Mouse (Mus musculus) layer of hippocampus, adult 18-20 months (tissue): ENCODE results near the gene Tox3. TPM values are rescaled to one million over a fixed set of nuclear protein-coding genes. Genes with fewer than 3 reads are reported as not detected.

ENCODE experiments used
- DNase-seq, 2 experiments: peaks; one replicate each; pipeline ENCODE4 v3.0.0; 2022; ENCODE audit warnings: low spot score in 2 of 2
- long read RNA-seq: library from polyadenylated mRNA; stranded (forward); transcript quantifications from one replicate; pipeline ENCODE4 v2.0.0, GENCODE M21; 2021
- total RNA-seq, 2 experiments: library from RNA; stranded (reverse); gene quantifications; 2 replicates each; pipeline ENCODE4 v1.2.3; 2021

Gene Tox3
- 10 to 100 TPM; 12.8 to 14.9 TPM for total RNA-seq
- long read RNA-seq, partial matches to known transcripts: 2 of 10 reads
- long read RNA-seq, other reads (novel, unspliced or antisense): 7 of 10 reads

- DNase-seq: no peak
These were observed at the start of gene Tox3 for GRCm38 (mm10) chr8:90348178-90348925. TSS of gene Tox3 (minus strand) at chr8:90348343.

- DNase-seq: no peak
These were observed 44.5 kb upstream of the Tox3 start for GRCm38 (mm10) chr8:90392643-90393042.

- DNase-seq: no peak
These were observed 43.4 kb upstream of the Tox3 start for GRCm38 (mm10) chr8:90391483-90392074.

- no peak for DNase-seq
These were observed 42.7 kb upstream of the Tox3 start for GRCm38 (mm10) chr8:90390827-90391226.

GRCm38 (mm10) chr8:90379064-90379463 lies 30.9 kb upstream of the Tox3 start:
- no peak for DNase-seq

GRCm38 (mm10) chr8:90378036-90378435 lies 29.9 kb upstream of the Tox3 start:
- no peak for DNase-seq

GRCm38 (mm10) chr8:90371611-90372222 lies 23.6 kb upstream of the Tox3 start:
- no peak for DNase-seq

GRCm38 (mm10) chr8:90369876-90370275 lies 21.7 kb upstream of the Tox3 start:
- no peak for DNase-seq

GRCm38 (mm10) chr8:90356729-90357128 lies 8.6 kb upstream of the Tox3 start:
- no peak for DNase-seq

- DNase-seq: no peak
These were observed 6.6 kb upstream of the Tox3 start for GRCm38 (mm10) chr8:90354782-90355181.

GRCm38 (mm10) chr8:90353960-90354540 lies 5.9 kb upstream of the Tox3 start:
- DNase-seq: no peak

- no peak for DNase-seq
These were observed 5.4 kb upstream of the Tox3 start for GRCm38 (mm10) chr8:90353499-90353898.

- no peak for DNase-seq
These were observed 4.8 kb upstream of the Tox3 start for GRCm38 (mm10) chr8:90352991-90353390.

GRCm38 (mm10) chr8:90349709-90350562 lies 1.8 kb upstream of the Tox3 start:
- peak in 1 of 2 experiments; percentile 27 for DNase-seq

GRCm38 (mm10) chr8:90348926-90349683 lies 962 bp upstream of the Tox3 start:
- DNase-seq: no peak

GRCm38 (mm10) chr8:90347581-90348177 lies 464 bp downstream of the Tox3 start:
- no peak for DNase-seq

GRCm38 (mm10) chr8:90346880-90347535 lies 1.1 kb downstream of the Tox3 start:
- DNase-seq: no peak

- no peak for DNase-seq
These were observed 1.8 kb downstream of the Tox3 start for GRCm38 (mm10) chr8:90346138-90346879.
